Mouse (Mus musculus): Measurements from ENCODE around the gene Wnt4.

Gene Wnt4

DNA sequence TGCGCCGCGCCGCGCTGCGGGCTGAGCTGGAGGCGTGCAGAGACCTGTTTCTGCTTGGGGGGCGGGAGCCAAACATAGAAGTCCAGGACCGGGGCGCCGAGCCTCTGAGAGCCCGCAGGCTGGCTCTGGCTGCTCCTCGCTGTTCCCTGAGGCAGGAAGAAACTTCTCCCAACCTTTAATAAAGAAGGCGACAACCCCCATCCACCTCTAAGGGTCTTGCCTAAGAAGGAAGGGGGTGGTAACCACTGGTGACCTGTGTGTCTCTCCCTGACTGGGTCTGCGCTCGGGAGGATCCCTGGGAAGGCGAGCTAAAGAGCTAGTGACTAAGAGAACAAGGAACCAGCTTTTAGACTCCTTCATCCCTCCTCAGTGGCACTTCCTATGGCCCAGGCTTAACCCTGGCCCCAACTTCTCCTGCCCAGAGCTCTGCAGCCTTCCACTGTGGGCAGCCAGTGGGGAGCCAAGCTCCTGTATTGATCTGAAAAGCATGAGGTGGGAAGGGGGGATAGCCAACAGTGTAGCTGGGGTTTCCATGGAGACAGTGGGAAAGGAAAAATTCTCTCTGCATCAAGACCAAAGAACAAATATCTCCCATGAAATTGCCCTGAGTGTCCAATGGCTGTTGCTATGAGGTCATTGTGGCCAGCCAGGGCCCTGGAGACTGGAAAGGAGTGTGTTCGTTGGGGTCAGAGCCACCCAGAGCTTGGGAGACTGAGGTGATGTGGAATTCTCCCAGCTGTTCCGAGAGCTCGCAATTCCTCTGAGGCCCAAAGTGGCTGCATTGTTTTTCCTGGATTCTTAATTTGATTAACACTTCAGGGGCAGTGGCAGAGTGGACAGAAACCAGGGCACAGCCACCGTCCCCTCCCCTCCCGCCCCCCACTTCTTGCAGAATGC, 1.1 kb downstream of the Wnt4 start:
- DNase-seq (ENCODE audit: low read depth, low spot score) = no peak

DNA sequence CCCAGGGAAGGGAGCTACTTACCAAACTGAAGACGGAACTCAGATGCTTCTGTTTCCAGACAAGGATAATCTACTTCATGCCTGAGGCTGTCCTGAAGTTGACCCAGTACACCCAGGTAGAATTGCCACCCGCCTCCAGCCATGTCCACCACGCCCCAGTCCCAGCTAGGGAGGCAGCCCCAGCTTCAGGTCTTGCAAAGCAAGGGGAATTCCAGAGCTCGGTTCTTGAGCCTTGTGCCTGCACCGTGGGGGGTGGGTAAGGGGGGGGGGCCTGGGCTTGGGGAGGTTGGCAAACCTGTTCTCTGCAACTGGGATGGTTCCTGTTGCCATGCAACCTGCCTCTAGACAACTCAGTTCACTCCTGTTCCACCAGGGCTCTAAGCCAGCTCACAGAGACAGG, 2.1 kb downstream of the Wnt4 start:
- DNase-seq (ENCODE audit: low read depth, low spot score) = no peak

DNA sequence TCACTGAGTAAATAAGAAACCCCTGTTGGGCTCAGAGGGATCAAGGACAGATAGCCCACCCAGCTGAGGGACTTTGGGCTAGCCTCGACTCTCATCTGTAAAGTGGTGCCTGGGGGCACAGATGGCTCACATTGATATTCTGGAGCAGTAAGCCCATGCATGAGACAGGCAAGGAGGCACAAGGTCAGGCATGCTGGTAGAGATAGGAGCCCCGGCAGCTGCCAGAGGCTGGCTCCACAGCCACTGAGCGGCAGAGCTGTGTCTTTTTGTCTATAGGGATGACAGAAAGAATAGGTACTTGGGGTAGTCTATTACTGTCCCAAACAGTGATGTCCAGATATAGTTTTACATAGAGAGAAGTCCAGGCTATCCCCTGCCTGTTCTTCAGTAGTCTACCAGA, 4.0 kb downstream of the Wnt4 start:
- DNase-seq (ENCODE audit: low read depth, low spot score) = no peak

DNA sequence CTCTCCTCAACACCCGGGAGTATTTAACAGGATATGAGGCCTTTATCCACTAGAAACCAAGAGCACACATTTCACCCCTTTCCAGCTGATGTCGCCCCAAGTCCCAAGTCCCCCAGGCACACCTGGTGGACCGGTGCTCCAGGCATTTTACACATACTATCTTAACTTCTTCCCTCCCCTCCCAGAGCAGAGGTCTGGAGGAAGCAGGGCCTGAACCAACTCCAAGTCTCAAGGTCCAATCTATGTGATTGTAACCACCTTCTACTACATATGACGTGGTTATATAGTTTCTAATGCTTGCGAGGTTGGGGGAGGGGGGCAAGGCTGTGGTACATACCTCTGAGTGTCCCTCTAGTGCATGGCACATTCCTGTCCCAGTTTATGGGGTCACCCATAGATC, 4.8 kb downstream of the Wnt4 start:
- DNase-seq (ENCODE audit: low read depth, low spot score) = no peak

DNA sequence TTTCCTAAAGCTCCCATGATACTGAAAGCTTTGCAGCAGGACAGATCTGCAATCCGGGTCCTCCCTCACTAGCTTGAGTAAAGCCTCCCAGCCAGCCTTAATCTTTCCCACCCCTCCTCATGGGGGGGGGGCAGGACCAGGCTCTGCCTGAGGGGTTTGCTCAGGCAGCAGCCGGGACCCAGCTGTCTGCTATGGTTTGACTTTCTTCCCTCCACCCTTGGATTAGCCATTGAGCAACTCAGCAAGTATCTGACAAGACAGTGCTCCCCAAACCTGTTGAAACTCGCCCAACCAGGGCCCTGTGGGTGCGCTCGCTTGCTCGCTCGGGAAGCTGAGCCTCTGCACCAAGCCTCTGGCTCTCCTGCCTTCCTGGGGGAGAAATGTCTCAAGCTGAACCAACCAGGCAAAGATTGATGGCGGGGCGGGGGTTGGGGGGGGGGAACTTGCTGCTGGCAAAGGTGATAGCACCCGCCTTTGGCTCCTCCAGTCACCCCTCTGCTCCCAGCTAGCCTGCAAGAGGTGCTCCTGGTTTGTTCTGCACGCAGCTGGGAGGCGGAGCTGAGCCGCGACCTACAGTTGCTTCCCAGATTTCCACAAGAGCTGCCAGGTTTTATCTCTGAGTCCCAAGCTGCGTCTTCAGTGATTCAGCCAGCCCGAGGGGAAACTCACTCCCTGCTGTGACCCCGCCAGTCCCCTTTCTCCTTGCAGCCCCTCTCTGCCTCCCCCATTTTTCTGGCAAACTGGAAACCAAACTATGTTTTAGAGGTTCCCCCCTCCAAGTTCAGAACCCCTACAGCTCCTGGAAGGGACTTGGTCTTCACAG, 5.5 kb downstream of the Wnt4 start:
- DNase-seq (ENCODE audit: low read depth, low spot score) = peak; percentile 84

DNA sequence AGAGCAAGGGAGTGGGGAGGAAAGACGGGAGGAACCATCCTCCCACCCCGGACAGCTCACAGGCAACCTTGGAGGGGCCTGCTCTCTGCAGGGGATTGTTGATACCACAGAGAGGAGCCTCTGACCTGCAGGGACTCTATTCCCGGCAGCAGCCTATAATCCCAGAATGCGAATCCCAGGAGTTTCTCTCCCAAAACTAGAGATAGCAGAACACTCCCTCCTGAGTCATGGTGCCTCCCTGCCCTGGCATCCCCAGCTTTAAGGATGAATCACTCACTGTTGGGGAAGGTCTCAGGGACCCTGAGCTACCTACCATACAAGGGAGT, 6.1 kb downstream of the Wnt4 start:
- peak; percentile 68 for DNase-seq (ENCODE audit: low read depth, low spot score)

DNA sequence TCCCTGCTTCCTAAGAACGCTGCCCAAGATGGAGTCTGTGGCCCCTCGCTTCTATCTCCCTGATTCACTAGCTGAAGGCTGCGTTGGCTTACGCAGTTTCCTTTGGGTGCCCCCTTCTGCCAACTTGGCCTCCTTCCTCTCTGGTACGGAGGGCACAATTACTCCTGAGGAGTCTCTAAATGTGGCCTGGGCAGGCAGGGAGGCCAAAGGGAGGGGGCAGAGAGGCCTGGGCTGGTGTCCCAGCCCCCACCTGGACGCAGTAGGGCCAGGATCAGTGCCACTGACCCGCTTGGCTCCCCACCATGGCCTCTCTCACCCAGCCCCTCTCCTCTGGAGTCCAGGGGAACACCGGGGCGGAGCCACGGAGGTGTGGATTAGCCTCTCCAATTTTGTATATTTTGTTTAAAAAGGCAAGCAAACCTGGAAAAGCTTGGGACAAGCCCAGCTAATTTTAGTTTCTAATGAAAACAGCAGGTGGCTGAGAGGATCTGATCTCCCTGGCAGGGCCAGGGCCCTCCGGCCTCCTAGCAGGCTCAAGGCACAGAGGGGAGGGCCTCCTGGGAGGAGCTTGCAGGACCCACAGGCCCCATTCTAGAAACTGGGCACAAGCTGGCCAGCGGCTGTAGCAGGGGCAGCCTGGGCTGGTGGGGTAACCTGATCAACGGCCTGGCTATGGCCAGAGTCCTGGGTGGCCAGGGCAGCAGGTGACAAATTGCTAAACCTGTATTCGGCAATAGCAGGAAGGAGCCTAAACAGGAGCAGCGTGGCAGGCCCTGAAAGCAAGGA, 8.8 kb downstream of the Wnt4 start:
- no peak for DNase-seq (ENCODE audit: low read depth, low spot score)

DNA sequence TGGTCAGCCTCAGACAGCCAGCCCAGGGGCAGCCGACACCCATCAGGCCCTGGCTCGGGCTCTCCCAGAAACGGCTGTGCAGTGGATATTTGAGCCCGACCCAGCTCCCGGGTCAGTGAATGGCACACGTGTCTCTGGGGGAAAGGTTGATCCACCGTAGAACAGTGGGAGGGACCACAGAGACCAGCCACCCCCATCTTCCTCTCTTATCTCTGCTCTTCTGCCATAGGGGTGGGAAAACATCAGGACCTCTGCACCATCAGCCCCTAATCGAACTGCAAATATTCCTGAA, 9.3 kb downstream of the Wnt4 start:
- DNase-seq (ENCODE audit: low read depth, low spot score) = no peak

DNA sequence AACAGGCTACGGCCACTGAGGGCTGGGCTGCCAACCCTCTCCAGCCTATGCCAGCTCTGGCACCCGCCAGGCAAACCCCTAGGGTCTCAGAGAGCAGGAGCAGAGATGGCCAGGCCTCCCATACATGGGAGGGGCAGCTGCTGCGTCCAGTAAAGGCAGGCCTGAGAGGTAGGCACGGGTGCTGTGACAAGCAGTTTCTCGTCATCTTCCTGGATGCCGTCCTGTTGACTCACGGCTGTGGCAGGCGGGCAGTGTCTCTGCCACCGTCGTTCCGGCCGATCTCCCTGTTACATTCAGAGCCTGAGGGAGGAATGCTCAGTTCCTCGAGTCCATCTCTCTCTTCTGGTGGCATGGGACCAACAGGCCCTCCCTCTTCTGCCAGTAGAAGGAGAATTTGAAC, 9.9 kb downstream of the Wnt4 start:
- DNase-seq (ENCODE audit: low read depth, low spot score) = peak; percentile 78

DNA sequence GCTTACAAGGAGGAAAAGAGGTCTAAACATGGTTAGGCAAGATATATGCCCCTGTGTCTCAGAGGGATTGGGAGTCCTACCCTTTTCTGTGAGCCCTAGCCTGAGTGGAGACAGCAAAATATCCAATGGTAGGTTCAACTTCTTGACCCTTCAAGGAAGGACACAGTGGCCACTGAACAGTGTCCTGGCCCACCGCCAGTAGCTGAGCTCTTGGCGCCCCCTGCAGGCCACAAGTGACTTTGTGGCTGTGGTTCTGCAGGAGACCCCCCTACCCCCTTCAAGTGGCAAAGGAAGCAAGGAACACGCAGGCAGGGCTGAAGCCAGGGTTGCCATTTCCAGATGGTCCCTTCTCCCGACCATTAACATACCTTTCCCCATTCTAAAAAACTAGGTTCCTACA, 10.5 kb downstream of the Wnt4 start:
- DNase-seq (ENCODE audit: low read depth, low spot score) = peak; percentile 51

DNA sequence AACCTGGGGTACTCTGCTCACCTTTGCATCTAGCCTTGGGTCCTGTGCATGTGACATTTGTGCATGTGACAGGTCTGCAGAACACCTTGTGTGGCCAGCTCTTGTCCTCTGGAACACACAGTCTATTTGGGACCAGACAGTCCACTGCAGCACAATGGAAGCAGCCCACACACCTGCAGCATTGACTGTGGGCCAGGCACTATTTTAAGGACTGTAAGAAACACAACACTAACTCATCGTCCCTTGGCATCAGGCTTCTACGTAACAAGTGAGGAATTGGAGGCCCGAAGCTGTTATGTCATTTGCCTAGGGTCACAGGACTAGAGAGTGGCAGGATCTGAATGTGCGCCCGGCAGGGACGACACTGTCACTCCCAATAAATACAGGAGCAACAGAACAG, 12.4 kb downstream of the Wnt4 start:
- no peak for DNase-seq (ENCODE audit: low read depth, low spot score)

DNA sequence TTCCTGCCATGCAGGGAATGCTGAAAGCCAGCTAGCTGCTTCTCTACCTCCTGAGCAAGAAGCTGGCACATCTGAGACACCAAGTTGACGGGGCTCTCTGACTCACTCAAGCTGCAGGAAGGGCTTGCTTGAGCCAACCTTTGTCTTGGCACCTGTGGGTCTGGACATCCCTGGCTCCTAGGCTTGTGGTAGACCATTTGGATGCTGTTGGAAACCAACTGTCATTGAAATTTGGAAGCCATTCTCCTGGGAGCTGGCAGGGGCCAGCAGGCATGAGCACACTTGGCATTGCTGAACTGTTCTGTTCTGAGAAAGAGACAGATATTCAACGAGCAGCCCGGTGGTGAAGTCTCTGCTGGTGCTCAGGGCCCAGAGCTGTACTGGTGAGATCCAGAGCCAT, 13.0 kb downstream of the Wnt4 start:
- DNase-seq (ENCODE audit: low read depth, low spot score) = no peak

DNA sequence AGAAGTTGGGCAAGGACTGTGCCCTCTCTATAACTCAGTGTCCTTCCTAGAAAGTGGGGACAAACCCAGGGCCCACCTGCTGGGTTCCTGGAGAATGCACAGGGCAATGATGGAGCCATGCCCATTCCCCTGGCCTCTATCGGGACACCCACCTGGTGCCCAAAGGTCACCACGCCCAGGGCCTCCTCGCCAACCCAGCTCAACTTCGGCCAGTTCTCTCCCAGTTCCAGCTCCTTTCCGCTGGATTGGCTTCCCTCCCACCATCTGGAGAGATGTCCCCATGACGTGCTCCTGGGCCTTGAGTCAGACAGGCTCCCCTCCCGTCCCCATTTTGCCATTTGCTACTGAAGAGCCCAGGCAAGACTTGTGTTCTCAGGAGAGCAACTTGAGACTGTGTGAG, 15.3 kb downstream of the Wnt4 start:
- no peak for DNase-seq (ENCODE audit: low read depth, low spot score)

DNA sequence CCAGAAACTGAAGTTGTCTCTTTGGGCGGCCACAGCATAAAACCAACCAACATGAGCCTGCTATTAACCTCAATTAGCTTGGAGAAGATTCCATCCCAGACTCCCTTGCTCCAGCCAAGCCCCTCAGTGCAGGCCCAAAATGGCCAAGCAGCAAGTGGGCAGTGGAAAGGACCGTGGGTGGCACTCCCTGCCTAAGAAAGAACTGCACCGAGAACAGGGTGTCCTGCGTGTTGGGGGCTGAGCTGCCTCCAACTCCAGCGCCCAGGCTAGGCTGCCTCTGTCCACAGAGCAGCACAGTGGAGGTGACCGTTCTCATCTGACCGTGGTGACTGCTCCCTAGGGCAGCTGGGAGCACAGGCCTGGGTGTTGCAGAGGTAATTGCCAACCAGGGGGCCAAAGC, 16.7 kb downstream of the Wnt4 start:
- DNase-seq (ENCODE audit: low read depth, low spot score) = no peak

DNA sequence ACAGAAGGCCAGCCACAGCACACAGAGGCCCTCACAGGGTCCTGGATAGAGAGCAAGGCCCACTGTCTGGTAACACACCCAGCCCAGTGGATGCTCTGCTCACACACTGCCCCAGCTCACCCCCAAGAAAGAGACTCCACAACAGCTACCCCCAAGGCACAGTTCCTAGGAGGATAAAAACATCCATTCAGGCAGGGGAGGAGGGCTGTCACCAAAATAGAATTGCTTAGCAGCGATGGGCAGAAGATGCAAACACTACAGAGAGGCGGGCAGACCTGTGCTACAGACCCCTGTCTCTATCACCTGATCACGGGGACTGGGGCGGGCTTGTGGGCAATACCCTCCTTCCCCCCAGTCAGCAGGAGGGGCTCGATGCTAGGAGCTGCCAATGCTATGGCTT, 17.2 kb downstream of the Wnt4 start:
- DNase-seq (ENCODE audit: low read depth, low spot score) = no peak

DNA sequence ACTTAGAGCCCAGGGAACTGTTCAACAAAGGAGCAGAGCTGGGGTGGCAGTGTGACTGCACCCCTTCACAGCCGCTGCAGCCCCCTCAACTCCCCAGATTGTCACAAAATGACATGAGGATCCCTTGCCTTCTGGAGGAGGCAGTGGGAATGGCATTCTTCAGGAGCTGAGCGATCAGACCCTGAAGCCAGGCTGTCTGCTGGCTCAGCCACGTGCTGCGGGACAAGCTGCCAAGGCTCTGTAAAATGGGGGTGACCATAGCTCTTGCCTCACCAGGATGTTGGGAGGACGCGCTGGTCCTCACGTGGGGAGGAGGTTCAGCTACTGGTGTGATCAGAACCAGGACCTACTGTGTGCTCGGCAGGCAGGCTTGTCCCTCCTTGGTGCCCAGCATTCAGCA, 17.7 kb downstream of the Wnt4 start:
- no peak for DNase-seq (ENCODE audit: low read depth, low spot score)

DNA sequence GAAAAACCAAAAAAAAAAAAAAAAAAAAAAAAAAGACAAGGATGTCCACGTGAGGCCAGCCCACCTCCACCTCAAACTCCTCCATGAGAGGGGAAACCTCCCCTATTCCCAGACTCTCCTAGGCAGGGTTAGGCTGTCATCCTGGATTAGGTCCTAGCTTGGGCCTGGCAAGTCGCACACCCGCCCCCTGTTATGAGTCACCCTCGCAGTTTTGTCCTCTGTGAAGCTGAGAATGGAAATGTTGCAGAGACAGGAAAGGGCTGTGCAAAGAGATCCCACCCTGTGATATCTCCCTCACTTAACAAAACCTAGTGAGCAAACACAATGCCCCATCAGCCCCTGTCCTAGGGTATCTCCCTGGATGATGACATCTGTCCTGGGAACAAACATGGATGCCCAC, 20.3 kb downstream of the Wnt4 start:
- DNase-seq (ENCODE audit: low read depth, low spot score) = peak; percentile 57

DNA sequence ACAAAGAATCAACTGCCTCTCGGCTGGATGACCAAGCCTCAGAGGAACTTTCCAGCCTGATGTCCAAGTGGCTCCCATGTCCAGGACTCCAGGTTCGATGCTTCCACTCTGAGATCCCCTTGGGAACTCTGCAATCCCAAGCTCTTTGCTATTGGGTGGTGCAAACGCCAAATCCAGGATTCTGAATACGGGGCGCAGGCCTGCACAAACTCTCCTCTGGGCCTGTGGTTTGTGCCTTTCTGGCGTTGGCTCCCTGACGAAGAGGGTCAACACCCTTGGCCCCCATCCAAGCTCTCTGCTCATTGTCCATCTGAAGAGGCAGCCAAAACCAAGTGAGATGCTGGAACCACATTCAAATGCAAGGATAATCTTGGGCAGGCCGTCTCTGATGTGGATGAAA, 21.1 kb downstream of the Wnt4 start:
- no peak for DNase-seq (ENCODE audit: low read depth, low spot score)

DNA sequence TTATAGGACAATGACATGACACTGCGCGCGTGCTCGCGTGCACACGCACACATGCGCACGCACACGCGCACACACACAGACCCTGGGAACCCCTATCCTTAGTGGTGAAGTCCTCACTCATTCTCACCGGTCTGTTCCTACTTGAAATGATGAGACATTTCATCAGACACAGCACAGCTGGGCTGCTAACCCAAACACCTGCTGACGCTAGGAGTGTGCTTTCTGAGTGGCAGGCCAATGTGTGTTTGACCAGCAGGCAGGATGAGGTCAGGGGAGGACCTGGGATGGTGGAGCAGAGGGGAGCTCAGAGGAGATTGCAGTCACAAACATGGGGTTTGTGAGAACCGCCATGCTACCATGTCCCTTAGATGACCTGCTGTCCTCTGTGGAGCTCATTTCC, 22.9 kb downstream of the Wnt4 start:
- DNase-seq (ENCODE audit: low read depth, low spot score) = no peak

DNA sequence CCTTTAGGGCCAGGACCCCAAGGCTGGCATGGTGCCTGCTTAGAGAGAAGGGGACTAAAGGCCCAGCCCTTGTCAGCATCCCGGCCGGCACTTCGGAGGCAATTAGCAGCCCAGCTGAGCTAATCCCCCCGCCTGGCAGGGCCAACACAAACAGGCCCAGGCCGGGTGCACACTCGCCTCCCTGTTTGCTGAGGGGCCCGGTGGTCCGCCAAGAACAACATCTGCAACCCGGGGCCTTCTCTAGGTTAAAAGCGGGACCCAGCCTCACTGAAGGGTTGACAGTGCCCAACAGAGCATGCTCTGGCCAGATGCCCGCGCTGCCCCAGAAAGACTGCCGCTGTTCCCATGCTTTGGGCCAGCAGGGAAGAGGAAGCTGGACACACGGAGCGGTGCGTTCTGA, 24.3 kb downstream of the Wnt4 start:
- no peak for DNase-seq (ENCODE audit: low read depth, low spot score)

DNA sequence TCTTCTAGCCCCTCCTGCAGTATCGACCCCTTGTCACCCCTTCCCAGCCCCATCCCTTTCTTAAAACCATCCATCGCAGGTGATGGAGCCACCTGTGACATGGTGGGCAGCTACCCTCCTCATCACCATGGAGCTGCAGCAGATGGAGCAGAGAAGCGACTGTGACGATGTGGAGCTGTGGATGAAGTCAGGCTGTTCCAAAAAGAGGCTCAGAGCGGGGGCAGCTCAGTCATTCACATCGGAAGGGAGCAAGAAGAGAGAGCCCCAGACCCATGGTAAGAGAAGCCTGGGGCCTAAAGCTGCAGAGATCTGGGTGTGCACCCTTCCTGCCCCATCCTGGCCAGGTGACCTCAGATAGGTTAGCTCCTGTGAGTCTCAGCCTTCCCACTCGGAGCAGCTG, 26.8 kb downstream of the Wnt4 start:
- no peak for DNase-seq (ENCODE audit: low read depth, low spot score)

DNA sequence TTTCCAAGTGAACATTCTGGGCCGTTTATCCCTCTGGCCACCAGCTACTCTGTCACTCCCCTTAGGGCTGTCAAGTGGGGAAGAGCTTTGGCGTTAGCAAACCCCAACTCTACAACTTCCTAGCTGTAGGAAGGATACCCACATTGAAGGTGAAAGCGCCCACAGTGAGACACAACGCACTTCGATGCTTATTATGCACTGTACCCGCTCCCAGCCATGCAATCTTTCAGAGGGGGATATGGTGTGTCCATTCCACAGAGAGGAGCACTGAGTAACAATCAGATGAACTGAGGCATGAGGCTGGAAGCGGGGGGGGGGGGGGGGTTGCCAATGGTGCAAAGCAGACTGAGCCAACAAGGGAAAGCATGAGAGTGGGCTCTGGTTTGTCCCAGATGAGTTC, 27.8 kb downstream of the Wnt4 start:
- DNase-seq (ENCODE audit: low read depth, low spot score) = no peak

Measured in 3T3-L1 (cell line).